Mouse (Mus musculus) midbrain, embryonic 15.5 days (tissue): ENCODE measurements at regions not wholly inside any gene's neighbourhood (a gene's known extent, or its start where the extent isn't known, plus 50 kb on each side); places are given as distances from the start of the nearest gene placed in this dataset.

Experiments
- ATAC-seq: fragments of 200-750 bp; cut with Nextera tagmentation; replicated peaks from 2 replicates; pipeline ENCODE4 v1.8.0; 2017; ENCODE audit warnings: moderate TSS enrichment
- H3K27ac ChIP-seq: fragments of 300-500 bp; sonication (generic); 2 replicates; pipeline ENCODE4 v1.5.1; 2015; ENCODE audit warnings: mild to moderate bottlenecking, inconsistent platforms
- H3K27me3 ChIP-seq: fragments of 300-500 bp; sonication (generic); replicated peaks from 2 replicates; pipeline ENCODE4 v1.6.1; 2015; ENCODE audit warnings: inconsistent platforms
- H3K36me3 ChIP-seq: fragments of 300-500 bp; sonication (generic); replicated peaks from 2 replicates; pipeline ENCODE4 v1.6.1; 2015; ENCODE audit warnings: inconsistent platforms
- H3K4me1 ChIP-seq: fragments of 300-500 bp; sonication (generic); 2 replicates; pipeline ENCODE4 v1.6.1; 2015; ENCODE audit warnings: inconsistent platforms
- H3K4me2 ChIP-seq: fragments of 300-500 bp; sonication (generic); 2 replicates; pipeline ENCODE4 v1.6.1; 2015; ENCODE audit warnings: inconsistent platforms, mild to moderate bottlenecking, moderate library complexity
- H3K4me3 ChIP-seq: fragments of 300-500 bp; sonication (generic); 2 replicates; pipeline ENCODE4 v1.5.1; 2015; ENCODE audit warnings: mild to moderate bottlenecking, inconsistent platforms
- H3K9ac ChIP-seq: fragments of 300-500 bp; sonication (generic); 2 replicates; pipeline ENCODE4 v1.6.1; 2015; ENCODE audit warnings: mild to moderate bottlenecking, inconsistent platforms
- H3K9me3 ChIP-seq: fragments of 300-500 bp; sonication (generic); 2 replicates; pipeline ENCODE4 v1.6.1; 2016; ENCODE audit warnings: inconsistent platforms
- WGBS: fragments of 180-500 bp; shearing (Covaris S2); methylation state at CpG from one replicate; pipeline ENCODE4 v1.1.7; 2015; ENCODE audit warnings: mixed read lengths; 5-methylcytosine and 5-hydroxymethylcytosine counted together

DNA sequence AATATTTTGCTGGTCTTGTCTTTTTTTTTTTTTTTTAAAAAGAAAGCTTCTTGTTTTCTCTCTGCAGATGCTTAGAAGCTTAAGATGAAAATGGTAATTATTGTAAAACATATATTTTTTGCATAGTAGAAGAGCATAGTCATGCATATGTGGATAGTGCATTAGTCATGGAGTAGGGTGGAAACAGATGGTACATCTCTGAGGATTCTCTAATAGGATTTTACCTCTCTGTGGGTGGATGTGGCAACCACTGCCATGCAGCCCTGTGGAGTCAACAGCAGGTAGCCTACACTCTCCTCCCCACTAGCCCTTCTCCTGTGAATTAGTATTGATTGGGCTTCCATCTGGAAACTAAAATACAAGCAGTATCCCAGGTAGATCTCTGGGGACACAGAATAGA, 409.2 kb downstream of the Nr4a2 start:
- no peak for ATAC-seq
- no peaks in the 10 kb centered on the region for H3K9me3 ChIP-seq
- H3K27me3 ChIP-seq = no peaks in the 10 kb centered on the region
- H3K4me2 ChIP-seq = no peak overlapping the region
- no peak overlapping the region for H3K4me3 ChIP-seq
- H3K4me1 ChIP-seq = no peaks in the 10 kb centered on the region
- H3K27ac ChIP-seq = no peak overlapping the region
- H3K36me3 ChIP-seq = no peaks in the 10 kb centered on the region
- H3K9ac ChIP-seq = no peak overlapping the region

DNA sequence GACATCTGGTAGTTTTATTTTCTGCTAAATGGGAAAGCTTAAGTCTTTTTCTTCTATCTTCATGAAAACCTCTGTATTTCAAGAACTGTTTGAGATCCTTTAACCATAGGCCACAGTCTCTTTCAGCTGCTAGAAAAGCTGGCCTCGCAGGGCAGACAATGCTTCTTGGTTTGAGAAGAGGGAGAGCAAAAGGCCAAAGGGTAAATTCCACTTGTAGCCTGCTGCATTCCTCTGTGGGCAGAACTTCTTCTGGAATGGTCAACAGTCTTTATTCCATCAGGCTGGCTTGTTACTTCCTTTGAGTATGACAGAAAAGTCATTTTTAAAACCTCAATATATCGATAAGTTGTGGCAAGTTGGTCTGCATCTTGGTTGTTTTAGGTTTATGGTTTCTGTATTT, 440.2 kb downstream of the Nr4a2 start:
- Histone ChIP-seq H3K9me3 (no peaks in the 10 kb centered on the region), H3K9ac (no peak overlapping the region), H3K36me3 (no peaks in the 10 kb centered on the region), H3K4me3 (no peak overlapping the region), H3K4me2 (no peak overlapping the region), H3K27me3 (no peaks in the 10 kb centered on the region), H3K27ac (no peak overlapping the region), H3K4me1 (no peaks in the 10 kb centered on the region)
- 39% methylated on average over 2 of the region's 2 CpGs for WGBS
- no peak for ATAC-seq

GRCm38 (mm10) chr2:56673861-56674260, 449.9 kb downstream of the Nr4a2 start:
- H3K27me3 ChIP-seq = no peaks in the 10 kb centered on the region
- no peak overlapping the region for H3K4me2 ChIP-seq
- no peaks in the 10 kb centered on the region for H3K9me3 ChIP-seq
- ATAC-seq = no peak
- H3K36me3 ChIP-seq = no peaks in the 10 kb centered on the region
- WGBS = 38% methylated on average over 4 of the region's 4 CpGs
- H3K4me1 ChIP-seq = no peaks in the 10 kb centered on the region
- no peak overlapping the region for H3K4me3 ChIP-seq
- H3K27ac ChIP-seq = no peak overlapping the region
- no peak overlapping the region for H3K9ac ChIP-seq

DNA sequence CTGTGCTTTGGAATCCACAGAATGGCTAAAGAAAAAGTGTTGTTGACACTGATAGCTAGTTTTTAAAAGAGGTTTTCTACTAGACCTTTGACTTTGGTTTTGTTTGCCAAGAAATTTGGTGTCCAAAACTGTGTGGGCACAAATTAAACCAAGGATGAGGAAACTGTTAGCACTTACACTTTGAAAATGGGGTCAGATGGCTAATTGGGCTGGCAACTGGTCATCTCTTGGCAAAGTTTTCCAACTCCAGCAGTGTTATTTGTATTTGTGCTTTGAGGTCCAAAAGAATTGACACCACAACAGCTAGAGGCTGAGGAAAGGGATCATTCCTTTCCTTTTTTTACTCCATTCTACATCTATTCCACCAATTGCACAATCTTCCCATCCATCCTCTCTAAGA, 451.1 kb downstream of the Nr4a2 start:
- no peaks in the 10 kb centered on the region for H3K27me3 ChIP-seq
- no peak overlapping the region for H3K9ac ChIP-seq
- H3K4me3 ChIP-seq = no peak overlapping the region
- no peaks in the 10 kb centered on the region for H3K9me3 ChIP-seq
- no peak overlapping the region for H3K27ac ChIP-seq
- ATAC-seq = no peak
- H3K36me3 ChIP-seq = no peaks in the 10 kb centered on the region
- H3K4me2 ChIP-seq = no peak overlapping the region
- no peaks in the 10 kb centered on the region for H3K4me1 ChIP-seq

- Histone ChIP-seq H3K4me1 (no peaks in the 10 kb centered on the region), H3K9me3 (no peaks in the 10 kb centered on the region), H3K4me2 (no peak overlapping the region), H3K4me3 (no peak overlapping the region), H3K27ac (no peak overlapping the region), H3K27me3 (no peaks in the 10 kb centered on the region), H3K36me3 (no peaks in the 10 kb centered on the region), H3K9ac (no peak overlapping the region)
- ATAC-seq = peak; percentile 76
- WGBS = 42% methylated on average over 8 of the region's 8 CpGs
Observed at GRCm38 (mm10) chr2:56662306-56662956, 461.4 kb downstream of the Nr4a2 start.
